Mouse (Mus musculus): ENCODE data around the gene Gm8165.
"Not testable (repeated sequence)": the region's sequence is repeated elsewhere in the genome, so short reads cannot be mapped to it uniquely, and the experiment has no call there.

GRCm38 (mm10) chr14:43697621-43698020, 20.6 kb upstream of the Gm8165 start, which contains the start of gene Gm7324:
- TF ChIP-seq CTCF, EP300 (IDR thresholded peaks at IDR 0.05): not testable (repeated sequence)
